Mouse (Mus musculus) lung, postnatal 10 days (tissue): Measurements from ENCODE around the gene Atp11a.

ENCODE experiments used
- DNase-seq: peaks from one replicate; pipeline ENCODE4 v3.0.0; 2021

Atp11a gene

DNA sequence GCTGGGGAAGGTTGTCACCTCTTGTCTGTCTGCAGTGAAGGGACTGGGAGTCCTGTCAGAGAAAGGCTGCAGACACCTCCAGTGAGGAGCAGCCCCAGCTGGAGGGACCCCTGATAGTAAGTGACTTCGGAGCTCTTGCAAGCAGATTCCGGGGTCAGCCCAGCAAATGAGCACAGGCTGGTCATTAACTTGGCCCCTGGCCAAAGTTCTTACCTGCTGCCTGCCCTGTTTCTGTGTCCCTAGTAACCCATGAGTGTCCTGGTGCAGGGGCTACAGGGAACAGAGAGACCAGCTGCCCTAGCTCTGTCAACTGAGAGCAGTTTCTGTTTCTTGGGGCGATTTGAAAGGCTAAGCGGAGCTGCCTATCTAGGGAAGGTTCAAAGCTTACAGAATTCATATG, 17.1 kb downstream of the Atp11a start:
- no peak for DNase-seq

DNA sequence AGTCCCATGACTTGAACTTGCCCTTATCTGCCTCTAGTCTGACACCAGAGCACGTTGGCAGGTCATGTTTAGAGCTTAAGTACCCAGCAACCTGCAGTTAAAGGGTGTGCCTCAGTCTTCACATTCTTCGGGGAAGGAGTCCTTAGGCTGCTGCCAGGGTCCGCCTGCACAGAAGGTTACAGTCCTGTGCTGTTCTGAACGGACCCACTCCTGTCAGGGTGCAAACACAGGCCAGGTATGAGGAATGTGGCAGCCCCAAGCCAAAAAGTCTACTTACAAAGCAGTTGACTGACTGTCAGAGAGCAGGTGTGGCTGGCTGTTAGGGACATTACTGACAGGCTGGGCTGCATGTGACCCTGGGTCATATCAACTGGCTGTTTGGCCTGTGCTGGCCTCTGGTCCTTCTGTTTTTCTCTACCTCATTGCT, 18.1 kb downstream of the Atp11a start:
- DNase-seq, result peak; percentile 40

DNA sequence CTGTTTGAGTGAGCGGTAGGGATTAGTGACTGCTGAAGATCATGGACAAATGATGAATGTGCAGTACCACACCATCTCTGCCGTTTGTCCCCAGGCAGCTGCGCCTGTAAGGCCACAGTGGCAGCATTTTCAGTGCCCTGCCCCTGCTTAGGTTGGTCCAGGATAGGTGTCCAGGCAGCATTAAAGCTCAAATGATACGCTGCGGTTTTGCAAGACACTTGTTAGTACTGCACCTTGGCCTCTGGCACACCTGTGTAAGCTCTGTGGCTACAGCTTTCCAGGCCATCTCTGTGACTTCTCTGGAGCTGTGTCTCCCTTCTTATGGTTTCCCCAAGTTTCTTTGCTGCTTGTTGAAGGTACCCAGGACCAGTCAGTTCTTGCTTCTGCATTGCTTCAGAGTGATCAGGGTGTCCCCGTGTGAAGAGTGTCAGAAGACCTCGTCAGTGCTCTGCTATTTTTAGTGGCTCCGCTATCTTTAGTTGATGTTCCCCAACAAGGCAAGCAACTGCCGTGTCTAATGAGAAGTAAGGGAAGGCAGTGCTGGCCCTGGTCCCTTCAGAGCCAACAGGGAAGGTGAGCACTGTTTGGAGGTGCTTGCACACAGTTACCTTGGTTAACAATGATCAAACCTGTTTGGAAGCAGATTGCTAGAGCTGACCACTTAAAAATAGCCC, 18.6 kb downstream of the Atp11a start:
- no peak for DNase-seq

DNA sequence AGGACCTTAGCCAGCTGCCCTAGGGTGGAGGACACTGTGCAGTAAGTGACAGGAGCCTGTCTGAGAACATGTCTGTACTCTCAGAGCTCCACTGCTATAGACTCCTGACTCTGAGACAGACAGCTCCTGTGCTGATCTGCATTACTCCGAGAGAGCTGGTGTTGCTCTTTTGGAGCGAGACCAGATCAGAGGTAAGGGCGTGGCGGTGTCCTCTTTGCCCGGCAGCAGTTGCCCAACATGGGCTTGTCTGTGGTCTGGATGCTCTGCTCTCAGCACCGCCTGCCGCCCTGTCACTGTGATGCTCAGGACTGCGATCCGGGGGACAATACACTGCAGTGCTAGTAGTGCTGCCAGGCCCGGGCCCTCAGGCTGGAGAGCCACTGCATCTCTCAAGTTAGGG, 19.4 kb downstream of the Atp11a start:
- DNase-seq, result no peak

DNA sequence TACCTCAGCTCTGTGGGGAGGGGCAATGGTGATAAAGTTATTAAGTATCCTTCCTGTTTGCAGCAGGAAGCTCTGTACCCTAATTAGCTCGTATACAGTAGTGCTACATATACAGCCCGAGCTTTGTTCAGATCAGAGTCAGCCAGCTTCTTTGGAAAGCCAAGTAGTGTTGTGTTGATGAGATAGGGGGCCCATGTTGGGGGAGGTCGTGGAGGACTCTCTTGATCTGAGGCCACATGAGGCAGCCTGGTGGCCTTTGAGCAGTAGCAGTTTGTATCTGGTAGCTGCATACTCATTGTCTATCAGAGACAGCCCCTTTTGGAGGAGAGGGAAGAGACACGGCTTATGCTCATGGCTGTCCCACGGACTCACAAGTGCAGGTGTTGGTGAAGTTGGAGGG, 20.4 kb downstream of the Atp11a start:
- no peak for DNase-seq

DNA sequence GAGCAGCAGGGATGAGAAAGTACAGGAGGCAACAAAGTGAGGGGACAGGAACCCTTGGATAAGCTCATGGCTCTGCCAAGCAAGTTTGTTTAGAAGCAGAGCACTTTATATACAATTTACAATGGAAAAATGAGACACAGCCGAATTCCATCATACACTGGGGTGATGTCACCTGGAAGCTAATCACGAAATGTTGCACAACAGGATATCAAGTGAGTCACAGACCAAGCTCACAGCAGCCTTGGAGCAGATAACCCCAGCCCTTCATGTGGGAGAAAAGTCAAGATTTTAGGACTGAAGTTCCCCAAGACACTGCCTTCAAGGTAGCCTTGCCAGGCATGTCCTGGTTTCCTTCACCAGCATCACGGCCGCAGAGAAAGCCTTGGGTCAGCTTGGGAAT, 22.7 kb downstream of the Atp11a start:
- DNase-seq, result peak; percentile 63

DNA sequence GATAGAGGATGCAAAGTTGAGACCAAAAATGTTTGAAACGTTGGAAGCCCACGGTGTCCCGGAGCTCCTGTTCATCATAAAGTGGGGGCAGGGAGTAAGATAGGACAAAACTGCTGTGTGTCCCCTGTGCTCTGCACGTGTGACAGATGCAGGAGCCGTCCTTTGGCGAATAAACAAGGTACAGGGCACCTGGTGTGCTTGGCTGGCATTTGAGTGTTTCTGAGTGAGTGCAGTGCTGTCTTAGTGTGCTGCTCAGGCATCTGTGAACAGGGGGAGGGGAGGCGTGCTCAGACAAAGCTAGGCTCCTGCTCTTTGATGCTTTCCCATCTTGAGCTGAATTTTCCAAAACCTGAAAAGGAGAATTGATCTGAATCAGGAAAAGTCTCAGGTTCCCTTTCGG, 28.7 kb downstream of the Atp11a start:
- DNase-seq, result no peak

DNA sequence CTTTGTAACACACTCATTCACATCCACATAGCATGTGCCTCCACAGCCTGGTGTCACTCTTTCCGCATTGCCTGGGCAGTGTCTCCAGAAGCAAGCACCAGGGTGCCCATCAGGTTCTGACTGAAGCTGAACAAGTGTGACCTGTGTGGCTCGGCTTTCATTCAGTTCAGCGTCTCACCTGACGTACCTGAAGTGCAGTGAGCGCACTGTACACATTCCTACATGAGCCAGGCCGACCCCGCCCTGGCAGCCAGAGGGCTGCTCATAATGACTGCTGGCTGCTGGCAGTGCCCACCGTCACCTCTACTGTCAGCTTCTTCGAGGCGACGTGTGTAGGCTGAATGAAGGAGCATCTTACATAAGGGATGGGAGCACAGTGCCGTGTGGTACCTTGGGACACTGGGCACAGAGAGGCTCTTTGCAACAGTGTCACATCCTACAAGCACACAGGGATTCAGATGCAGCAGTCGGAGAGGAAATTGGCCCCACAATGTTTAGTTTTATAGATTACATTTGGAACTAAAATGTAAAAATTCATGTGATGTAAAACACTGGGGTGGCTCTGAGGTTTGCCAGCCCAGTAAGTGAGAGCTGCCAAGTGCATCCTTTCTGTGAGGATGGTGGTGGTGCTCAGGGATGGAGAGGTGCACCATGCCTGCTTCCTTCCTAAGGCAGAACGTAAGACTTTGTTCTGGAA, 29.6 kb downstream of the Atp11a start:
- peak; percentile 36 for DNase-seq

DNA sequence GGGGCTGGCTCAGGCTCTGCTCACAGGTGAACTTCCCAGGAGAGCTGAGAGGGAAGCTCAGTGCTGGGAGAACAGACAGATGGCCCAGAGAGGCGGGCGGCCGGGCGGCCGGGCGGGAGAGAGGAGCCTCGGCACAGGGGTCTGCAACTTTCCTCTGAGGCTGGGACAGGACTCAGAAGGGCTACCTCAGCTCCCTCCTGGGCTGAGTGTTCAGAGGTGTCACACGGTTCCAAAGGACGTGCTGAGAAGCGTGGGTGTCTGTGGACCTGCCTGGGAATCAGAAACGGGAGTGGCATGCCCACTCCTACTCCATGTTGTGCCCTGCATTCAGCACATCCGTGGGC, 30.1 kb downstream of the Atp11a start:
- no peak for DNase-seq

DNA sequence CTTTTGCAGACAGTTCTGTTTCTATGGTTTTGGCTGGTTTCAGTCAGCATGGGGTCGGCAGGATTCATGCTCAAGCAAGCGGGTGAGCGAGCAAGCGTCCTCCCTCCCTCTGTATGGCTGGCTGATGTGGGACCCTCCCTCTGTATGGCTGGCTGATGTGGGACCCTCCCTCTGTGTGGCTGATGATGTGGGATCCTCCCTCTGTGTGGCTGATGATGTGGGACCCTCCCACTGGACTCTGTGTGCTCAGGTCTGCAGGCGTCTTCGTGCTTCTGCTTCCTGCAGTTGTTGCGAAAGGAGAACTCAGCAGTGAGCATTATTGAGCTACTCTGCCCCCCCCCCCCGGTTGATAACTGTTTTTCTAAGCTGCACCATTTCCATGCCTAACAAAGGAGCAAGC, 30.6 kb downstream of the Atp11a start:
- DNase-seq, result no peak

DNA sequence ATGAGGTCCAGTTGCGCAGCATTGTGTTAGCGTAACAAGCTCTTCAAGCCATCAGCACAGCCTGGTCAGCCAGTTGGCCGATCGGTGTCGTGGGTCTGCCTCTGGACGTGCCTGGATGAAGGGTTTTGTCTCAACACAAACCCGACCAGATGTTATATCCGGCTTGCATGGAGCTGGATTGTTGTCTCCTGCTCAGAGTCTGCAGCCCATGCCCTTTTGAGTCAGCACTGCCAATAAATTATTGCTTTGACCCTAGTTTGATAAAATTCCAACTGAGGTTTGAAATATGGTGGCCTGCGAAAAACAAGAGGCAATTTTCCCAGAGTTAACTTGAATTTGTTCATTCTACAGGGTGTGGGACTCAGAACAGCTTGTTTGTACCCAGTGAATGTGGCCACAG, 31.9 kb downstream of the Atp11a start:
- peak; percentile 50 for DNase-seq

DNA sequence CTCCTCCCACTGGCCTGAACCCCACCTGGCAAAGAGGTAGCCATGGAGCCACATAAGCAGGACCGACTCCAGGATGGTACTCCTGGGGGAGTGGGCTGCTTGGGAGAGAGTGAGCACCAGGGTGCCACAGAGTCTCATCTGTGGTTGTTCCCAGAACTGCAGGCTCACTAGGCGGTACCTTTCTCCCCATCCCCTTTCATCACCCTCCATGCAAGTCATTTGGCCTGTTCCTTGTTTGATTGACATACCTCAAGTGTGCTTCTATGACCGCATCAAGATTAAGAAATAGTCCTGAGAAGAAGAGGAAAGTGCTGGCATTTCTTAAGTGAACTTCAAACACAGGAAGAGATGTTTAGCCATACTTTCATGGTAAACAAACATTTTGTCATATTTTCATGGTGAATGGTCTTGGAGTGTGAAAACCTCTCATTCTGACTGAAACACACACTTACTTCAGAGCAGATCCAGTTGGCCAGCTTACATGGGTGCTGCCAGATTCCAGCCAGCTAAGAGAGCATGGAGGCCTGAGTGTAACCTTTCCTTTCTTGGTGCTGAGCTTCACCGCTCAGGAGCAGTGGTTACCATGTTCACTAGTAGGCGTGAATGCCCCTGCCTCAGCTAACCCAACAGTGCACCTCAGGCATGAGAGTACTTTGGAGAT, 38.3 kb downstream of the Atp11a start:
- peak; percentile 59 for DNase-seq

DNA sequence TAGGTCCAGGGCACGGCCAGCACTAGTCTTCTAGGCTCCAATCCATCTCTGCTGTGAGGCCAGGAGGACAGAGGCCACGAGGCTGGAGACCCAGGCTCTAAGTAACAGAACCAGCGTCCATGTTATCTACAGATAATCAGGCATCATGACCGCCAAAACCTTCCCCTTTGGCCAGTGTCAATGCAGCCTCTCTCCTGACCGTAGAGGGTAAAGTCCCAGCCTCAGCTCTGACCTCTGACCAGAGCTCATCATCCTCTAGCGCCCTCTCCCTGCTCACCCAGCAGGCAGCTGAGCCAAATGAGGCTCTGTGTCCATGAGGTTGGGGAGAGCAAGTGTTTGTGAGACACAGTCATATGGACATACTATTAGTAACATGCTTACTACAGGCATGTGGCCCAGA, 42.3 kb downstream of the Atp11a start:
- DNase-seq, result no peak

DNA sequence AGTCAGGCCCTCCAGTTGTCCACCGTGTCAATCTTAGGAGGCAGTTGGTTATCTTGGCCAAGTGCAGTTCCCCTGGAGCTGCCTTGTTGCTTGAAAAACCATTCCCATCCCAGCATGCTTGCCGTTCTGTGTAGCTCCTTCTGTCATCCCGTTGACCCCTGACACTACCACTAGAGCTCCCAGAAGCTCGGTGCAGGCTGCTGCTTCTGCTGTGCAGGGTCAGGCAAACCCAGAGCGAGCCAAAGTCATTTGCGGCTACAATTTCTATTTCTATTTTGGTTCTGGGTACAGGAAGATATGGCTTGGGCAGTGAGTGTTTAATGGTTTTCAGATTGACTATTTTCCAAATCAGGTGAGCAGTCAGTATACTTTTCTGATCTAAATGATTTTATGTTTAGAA, 43.0 kb downstream of the Atp11a start:
- no peak for DNase-seq

DNA sequence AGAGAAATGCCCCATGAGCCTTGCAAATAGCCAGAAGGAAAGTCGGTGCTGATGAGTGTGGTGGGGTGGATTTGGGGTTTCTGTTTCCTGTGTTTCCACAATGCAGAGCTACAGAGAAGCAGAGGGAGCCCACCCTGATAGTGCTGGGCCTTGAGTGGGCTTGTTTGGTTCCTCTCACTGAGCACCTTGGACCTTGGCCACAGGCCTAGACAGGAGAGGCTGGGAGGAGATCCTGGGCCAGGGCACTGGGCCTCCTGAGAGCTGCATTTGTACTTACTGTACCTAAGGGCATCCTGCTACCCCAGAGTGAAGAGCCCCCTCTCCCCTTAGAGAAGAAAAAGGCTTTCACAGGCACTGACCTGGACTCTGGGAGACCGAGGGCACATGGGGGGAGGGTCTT, 43.4 kb downstream of the Atp11a start:
- no peak for DNase-seq

DNA sequence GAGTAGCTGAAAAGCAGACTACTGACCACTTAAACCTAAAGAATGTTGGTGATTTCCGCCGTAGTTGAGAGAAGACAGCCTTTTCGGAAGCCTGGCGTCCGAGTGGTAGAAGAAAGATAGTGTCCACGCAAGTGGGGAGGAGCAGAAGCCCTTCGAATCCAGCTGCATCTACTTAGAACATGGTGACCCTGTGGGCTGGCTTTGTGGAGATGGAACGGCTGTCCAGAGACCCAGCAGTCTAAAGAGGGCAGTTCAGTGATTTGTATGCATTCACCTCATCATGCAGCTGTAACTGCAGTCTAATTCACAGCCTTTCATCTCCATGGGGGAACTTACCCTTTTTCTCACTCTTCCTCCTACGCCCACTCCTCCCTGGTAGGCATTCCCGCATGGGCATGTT, 44.8 kb downstream of the Atp11a start:
- peak; percentile 34 for DNase-seq

DNA sequence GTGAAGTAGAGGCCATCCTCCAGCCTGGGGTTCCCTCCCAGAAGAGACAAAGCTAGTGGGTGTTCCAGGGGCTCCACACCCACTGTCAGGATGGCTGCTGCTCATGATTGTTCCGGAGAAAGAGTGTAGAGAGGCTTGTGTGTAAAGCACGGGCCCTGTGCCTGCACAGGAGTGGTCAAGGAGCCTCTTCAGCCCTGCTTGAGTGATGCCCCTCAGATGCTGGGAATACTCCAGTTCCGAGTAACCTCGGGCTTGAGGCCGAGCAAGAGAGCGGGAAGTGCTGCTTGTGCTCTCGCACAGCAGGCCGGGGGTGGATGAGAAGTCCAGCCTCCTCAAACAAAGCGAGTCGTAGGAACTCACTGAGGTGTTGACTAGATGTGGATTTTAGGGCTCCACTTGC, 46.3 kb downstream of the Atp11a start:
- DNase-seq, result peak; percentile 63

DNA sequence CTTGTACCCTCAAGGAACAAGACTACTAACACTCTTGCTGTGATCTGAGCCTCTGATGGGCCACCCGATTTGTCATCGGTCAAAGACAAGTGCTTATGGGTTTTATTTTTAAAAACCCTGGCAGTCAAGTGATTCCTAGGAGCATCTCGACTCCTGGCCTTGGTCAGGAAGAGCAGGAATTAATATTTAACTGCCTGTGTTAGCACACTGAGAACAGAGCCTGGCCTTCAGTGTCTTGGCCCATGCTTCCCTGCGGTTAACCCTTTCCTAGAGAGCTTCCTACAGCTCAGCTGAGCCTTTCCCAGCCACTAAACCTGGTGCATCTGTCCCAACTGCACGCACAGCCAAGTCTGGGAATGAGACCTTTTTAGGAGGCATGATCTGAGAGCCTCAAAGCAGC, 48.1 kb downstream of the Atp11a start:
- DNase-seq, result no peak

DNA sequence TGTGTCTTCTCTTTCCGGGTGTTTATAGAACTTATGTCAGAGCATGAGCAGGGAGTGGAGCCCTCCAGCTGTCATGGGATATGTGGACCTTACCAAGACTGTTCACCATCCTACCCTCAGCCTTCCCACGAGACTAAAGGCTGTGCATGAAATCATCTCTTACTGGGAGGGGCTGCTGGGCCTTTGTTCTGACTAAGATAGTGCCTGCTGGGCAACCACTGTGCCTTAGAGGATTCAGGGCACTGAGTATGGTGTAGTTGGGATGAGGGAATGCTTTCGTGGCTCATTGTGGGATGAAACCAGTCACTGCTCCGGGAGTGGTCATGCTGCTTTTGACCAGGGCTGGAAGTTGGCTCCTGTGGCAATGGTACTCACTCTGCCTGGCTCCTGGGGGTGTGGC, 48.8 kb downstream of the Atp11a start:
- DNase-seq, result no peak

DNA sequence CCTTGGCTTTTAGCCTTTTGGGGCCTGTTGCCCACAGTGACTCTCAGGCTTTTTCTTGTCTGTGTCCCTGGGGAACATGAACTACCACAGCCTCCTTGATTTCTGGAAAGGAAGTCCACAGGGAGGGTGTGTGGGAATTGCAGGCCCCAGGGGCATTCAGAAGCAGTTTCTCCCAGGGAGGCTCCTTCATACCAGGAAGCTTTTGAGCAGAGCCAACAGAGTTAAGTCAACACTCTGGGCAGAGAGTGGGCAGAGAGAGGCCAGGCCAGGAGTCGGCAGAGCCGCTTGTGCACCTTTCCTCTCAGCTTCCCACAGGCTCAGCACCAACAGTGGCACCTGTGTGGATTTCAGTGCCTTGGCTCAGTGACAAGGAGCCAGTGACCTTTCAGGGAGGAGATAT, 51.2 kb downstream of the Atp11a start:
- peak; percentile 47 for DNase-seq

DNA sequence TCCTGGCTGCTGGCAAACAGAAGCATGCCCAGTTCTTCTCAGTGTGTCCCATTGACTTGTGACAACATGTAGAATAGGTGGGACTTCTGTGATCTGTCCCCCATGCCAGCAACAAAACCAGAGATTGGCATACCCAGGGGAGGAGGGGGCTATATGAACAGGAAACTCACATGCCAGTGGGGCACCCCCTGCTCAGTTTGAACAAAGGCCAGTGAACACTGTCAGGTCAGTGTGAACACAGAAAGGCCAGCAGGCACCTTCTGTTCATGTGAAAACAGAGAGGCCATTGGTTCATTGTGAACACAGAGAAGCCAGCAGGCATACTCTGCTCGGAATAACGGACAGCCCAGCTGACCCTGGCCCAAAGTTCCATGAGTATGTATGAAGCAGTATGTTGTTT, 52.7 kb downstream of the Atp11a start:
- no peak for DNase-seq

DNA sequence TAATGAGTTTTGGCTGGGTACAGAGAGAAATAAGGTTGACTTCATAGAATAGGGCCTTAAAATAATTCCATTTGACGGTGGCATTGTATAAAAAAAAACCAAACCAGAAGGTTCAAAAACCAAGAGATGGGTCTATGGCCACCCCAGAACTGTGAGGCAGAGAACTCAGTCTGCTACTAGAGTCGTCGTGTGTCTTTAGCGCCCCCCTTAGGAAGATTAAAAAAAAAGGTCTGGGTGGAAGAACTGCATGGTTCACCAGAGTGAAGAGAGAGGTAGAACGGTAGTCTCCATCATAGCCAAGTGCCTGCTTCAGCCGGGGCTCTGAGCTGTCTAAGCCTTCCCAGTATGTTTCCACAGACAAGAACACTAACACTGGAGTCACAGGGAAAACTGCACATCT, 54.4 kb downstream of the Atp11a start:
- DNase-seq, result peak; percentile 34

DNA sequence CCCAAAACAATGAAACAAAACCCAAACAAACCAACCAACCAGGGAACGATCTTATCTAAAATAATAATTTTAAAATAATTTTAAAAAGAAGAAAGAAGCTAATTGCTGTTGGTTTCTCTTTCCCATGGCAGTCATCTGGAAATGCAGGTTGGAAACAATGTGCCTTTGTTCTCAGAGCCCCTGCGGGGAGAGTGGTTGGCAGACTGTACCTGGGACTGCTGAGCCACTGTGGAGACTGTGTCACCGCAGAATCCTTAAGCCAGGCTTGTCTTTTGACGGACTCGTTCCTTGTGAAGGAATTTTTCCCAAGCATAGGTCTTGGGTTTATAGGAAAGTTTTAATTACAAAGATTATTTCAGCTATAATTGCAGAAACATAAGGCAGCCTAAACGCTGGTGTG, 59.6 kb downstream of the Atp11a start:
- DNase-seq, result no peak

DNA sequence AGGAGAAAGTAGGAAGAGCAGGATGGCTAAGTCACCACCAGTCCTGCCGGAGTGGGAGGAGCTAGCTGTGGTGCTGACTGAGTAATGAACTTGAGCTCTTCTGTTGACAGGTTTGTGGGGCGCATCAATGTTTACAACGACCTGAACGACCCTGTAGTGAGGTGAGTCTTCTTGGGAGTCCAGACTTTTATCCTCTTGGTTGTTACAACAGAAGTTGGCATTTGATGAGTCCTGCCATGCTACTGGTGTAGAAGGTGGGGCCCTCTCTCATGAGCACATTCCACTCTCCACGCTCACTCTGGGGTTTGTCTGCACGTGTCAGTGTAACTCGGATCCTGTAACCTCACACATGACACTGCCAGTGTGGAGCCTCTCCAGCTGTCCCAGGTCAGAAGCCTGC, 66.1 kb downstream of the Atp11a start:
- no peak for DNase-seq

DNA sequence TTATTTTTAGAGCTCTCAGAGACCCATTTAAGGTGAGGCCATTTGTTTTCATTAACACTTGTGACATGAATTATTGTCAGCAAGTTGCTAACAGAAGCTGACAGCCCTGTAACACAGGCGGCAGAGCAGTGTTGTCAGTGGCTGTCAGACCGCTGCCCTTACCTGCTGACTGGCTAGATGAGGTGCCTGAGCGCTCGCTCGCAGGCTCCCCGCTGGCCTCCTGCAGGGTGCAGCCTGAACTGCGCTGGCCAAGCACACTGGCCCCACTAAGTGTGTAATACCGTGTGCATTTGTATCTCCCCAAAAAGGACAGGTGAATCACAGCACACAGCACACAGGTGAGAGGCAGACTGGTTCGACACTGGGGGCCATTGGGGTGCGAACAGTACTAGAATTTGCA, 67.7 kb downstream of the Atp11a start:
- no peak for DNase-seq
